Mouse (Mus musculus) kidney, postnatal 4 days (tissue): ENCODE data around the gene Atf3.

ENCODE experiments used
- DNase-seq, 2 experiments: peaks; one replicate each; pipeline ENCODE4 v3.0.0; 2021; ENCODE audit warnings: mixed read lengths in 2 of 2

Gene Atf3

DNA sequence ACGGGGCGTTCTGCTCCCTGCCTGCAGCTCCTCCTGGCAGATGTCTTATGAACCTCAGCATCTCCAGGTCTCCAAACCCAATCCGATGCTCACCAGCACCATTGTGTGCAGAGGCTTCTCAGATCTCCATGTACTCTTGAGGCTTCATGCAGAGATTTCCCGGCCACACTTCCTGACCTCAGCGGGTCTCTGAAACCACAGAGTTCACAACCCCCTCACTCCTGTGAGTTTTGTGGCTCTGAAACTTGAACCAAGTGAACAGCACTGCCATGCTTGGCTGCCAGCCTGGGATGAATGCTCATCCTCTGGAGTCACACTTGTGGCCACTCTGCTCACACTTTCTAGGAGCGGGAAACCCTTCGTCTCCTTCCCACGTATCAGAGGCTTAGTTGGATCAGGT lies 76.9 kb downstream of the Atf3 start:
- DNase-seq: no peak

DNA sequence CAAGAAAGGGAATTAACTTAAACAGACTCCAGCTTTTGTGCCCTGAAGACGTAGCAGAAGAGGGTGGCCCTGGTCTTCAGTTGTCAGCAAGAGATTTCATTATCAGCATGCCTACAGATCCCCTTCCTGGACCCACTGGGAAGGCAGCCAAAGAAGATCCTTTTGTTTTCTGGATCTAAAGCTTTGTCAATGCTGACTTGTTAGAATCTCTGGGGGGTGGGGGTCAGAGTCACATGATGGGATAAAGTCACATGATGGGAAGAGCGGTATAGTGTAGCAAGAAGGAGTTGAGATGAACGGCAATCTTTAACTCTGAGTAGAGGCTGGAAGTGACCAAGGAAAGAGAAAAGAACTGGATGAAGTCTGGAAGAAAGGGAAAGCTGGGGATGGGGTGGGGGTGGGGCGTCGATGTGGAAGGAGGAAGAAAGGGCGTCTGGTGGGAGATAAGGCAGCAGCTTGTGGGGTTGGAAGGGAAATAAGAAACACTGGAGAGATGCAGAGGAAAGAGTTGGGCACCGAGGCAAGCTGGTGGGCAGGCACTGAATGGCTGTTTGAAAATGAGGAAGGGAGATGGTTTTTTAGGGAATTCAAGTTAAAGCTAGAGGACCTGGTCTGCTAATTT lies 78.9 kb downstream of the Atf3 start:
- DNase-seq: no peak

- no peak for DNase-seq
Measured at GRCm38 (mm10) chr1:191138436-191138835, 79.4 kb downstream of the Atf3 start.

GRCm38 (mm10) chr1:191135406-191135805 lies 82.4 kb downstream of the Atf3 start:
- DNase-seq: no peak

- no peak for DNase-seq
Measured at GRCm38 (mm10) chr1:191132934-191133333, 84.9 kb downstream of the Atf3 start.

DNA sequence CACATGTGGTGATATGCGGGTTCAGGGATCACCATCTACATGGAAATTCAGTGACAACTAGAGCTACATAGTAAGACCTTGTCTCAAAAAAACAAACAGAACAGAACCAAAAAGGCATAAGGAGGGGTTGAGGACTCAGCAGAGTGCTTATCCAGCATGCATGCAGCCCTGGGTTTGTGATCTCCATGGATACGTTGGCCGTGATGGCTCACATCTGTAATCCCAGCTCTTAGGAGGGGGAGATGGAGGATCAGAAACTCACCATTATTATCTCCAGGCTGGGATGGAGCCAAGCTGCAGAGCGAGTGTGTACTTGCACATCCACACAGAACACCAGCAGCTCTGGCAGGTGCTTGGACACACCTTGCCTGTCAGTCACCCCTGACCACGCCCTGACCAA lies 85.6 kb downstream of the Atf3 start:
- DNase-seq: peak; percentile 22 to 28

DNA sequence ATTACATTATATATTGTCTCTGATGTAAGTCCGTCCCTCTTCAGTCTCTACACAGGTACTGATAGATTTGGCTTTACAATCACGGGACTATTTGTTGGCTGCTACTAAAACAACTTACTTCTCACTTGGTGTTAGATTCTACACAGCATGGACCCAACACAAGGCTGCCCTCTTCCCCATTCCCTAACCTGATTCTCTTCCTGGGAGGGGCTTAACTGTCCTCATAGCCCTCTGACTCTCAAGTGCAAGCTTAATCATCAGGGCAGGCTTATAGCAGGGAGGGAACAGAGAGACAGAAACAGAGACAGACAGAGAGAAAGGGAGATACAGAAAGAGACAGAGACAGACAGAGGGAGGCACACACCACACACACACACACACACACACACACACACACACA lies 86.1 kb downstream of the Atf3 start:
- no peak for DNase-seq

DNA sequence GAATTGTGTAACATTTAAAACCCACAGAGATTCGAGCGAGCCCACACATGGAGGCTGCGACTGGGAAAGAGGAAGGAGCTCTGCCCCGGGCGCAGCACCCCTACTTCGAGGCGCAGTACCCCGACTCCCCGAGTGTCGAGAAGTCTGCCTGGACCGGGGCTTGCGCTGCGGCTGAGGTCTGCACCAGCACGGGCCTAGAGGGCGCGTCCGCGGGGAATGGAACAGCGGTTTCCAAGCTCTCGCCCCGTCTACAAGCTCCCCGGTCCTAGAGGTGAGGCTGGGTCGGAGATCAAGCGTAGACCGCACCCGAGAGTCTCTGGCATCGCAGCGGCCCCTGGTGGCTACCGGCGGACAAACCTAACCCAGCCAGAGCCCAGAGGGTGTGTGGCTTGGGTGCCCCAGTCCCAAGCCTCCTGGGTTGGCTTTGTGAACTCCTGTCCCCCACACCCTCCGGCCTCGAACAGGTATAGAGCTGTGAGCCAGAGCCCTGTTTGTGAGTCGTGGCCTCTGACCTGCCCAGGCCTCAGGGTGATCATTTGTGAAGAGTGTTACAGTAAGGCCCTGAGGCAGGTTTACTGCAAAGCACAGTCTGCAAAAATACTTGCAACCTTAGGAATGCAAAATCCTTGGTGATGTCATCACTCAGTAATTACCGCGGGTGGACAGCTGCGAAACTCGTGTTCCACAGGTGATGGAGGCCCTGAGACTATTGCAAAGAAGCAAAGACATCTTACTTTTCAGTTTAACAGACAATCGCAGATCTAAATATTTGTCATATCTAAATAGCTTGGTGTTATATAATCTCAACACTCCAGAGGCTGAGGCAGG lies 91.8 kb downstream of the Atf3 start:
- DNase-seq: peak; percentile 80 to 84

DNA sequence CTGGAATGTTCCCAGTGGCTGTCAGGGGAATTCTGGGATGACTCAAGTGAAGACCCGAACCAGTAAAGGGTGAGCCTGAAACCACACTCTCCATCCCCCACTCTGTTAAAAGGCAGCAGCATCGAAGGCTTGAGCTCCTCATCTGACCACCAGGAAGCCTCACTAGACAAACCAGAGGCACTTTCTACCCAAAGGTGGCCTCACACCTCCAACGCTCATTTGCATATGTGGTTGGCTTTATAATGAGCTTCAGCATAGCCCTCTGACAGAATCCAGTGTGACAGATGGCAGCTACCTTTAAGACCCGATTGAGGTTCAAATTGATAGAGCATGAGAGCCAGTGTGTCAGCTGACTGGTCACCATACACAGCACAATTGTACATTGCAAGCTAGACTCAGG lies 93.6 kb downstream of the Atf3 start:
- DNase-seq: no peak

GRCm38 (mm10) chr1:191123696-191124095 lies 94.1 kb downstream of the Atf3 start:
- DNase-seq: no peak

- no peak for DNase-seq
Measured at GRCm38 (mm10) chr1:191122744-191123143, 95.1 kb downstream of the Atf3 start.
